Mouse (Mus musculus) adrenal gland (tissue): ENCODE measurements around the gene Rars2.
"Not testable (repeated sequence)": the region's sequence is repeated elsewhere in the genome, so short reads cannot be mapped to it uniquely, and the experiment has no call there.

Source experiments
- intact Hi-C: fragments of 180-260 bp; cut with DNase I; formaldehyde crosslinking; loops from one replicate; pipeline ENCODE4 v1.15.1; 2025
- long read RNA-seq, 2 experiments: library from polyadenylated mRNA; unstranded; transcript quantifications; one replicate each; pipeline ENCODE4 v2.0.0; 2020; ENCODE audit warnings: borderline replicate concordance in 1 of 2; ENCODE audit not compliant: insufficient replicate concordance in 1 of 2

The Rars2 gene
- long read RNA-seq, experiment 1, transcript Rars2-201 (20 exons, 1,868 nt): major isoform, 35 of 50 reads
- long read RNA-seq, experiment 1, partial matches to known transcripts: 6 of 50 reads
- long read RNA-seq, experiment 1, other reads (novel, unspliced or antisense): 7 of 50 reads
- long read RNA-seq, experiment 2, transcript Rars2-201 (20 exons, 1,868 nt): major isoform, 46 of 61 reads
- long read RNA-seq, experiment 2, partial matches to known transcripts: 8 of 61 reads
- long read RNA-seq, experiment 2, other reads (novel, unspliced or antisense): 5 of 61 reads

DNA sequence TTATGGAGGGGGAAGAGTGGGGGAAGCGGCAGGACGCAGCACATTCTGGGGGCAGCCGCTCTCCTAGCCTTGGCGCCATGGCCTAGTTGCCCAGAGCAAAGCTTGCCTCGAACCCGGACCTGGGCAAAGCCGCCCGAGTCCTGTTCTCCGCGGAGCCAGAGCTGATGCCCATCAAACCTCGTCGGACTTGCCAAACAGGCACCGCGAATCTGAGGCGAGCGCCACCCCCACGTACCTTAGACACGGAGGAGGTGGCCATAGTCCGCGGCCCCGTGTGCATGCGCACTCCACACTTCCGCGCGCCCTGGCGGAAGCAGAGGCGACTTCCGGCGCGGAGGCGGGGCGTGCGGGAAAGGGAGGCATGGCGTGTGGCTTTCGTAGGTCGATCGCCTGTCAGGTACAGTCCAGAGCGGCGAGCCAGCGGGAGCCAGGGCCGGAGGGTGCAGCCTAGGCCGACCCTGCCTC, at the start of gene Rars2, which contains the start of gene Orc3:
Gene Rars2, plus strand, starts transcription at position 328 of the 465 bp plus-strand sequence.
Gene Orc3, minus strand, starts transcription at position 315 of the 465 bp plus-strand sequence.
- intact Hi-C loops: no loop called here

- intact Hi-C loops: no loop called here
Observed at GRCm38 (mm10) chr4:34566226-34566625, 48.5 kb upstream of the Rars2 start.

DNA sequence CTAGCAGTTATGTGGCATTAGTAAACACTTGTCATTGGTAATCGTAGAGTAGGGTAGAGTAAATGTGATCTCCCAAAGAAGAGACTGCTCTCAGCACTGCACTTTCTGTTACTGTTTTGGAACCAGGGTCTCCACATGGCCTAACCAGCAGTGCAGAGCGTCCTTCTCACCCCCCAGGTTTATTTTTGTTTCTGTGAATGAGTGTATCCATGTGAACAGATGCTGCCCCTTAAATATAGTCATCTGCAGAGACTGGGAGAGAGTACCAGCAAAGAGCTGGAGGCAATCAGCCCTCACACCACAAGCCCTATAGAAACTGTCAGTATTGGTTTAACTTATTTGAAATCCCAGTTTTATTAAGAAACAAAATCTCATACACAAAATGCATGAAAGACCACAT, 41.9 kb upstream of the Rars2 start:
- intact Hi-C loops: no loop called here

GRCm38 (mm10) chr4:34577028-34577427, 37.7 kb upstream of the Rars2 start:
- intact Hi-C loops: no loop called here

DNA sequence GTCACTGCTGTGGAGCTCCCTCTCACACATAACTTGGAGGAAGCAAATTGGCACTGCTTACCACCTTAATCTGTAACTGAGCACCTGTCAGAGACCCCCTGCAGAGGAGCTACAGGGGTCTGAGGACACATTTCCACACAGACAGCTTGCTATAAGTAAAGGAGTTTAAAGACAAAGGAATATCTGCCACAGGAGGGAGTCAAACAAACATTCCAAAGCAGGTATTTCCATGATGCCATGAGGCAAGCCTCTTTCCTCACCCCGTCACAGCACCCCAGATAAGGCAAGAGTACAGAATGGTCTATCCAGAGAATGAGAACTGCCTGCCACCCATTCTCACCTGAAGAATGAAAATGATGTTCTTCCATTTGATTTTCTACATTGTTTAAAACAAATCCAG, 35.5 kb upstream of the Rars2 start:
- intact Hi-C loops: no loop called here

- intact Hi-C loops: not testable (repeated sequence)
Observed at GRCm38 (mm10) chr4:34581489-34581888, 33.3 kb upstream of the Rars2 start.

DNA sequence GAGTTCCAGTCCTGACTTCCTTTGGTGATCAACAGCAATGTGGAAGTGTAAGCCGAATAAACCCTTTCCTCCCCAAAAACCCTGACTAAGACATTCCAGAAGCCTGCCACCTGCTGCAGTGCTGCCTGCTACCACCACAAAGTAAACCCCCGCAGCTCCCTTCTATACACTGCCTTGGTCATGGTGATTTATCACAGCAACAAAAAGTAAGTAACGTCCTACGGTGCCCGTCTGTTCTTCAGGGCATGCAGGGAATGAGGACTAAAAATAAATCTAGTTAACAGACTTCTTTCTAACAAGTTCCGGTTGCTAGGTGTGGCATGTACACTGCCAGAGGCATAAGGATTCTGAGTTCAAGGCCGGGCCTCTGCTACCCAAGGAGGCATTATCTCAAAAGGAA, 32.8 kb upstream of the Rars2 start:
- intact Hi-C loops: no loop called here

DNA sequence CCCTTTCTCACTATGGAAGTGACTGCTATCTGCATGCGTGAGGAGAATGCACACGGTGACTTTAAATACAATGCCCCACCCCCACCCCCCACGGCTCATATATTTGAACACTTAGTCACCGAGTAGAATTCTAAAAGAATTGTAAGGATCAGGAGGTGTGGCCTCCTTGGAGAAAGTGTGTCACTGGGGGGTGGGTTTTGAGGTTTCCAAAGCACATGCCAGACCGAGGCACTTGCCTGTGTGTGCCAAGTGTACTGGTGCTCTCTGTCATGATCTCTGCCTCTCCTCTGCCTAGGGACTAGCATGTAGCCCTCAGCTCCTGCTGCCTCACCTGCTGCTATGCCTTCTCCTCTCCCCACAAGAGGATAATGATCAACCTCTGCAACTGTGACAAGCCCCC, 32.3 kb upstream of the Rars2 start:
- intact Hi-C loops: no loop called here

- intact Hi-C loops: no loop called here
Observed at GRCm38 (mm10) chr4:34583427-34583826, 31.3 kb upstream of the Rars2 start.

DNA sequence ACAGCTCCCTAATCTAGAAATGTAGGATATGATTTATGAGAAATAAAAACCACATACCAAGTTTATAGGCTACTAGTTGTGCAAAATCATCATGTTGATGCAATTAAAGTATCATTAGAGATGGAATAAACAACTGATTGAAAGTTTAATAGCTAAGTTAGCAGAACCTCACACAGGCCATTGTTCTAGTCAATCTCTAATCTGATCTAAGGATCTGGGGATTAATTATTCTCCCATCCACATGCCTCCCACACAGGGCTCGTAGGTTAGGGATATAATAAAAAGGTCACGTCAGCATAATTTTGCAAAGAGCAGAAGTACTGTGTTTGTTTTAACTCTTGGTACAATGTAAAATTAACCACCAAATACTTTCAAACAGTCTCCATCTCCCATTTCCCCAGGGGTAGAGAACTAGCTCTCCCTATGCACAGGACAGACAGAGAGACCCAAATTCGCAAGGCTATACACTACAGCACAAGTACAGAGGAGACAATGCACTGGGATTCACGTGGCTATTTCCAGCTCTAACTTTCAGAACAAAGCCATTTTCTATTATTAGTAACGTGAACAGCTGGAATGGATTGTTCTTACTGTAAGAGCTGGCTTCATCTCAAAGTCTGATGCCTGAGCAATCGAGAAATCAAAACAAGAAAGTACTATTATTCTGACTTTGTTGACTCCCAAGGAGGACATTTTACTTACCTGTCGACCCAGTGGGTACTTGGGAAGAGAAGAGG, 29.7 kb upstream of the Rars2 start:
- intact Hi-C loops: no loop called here

DNA sequence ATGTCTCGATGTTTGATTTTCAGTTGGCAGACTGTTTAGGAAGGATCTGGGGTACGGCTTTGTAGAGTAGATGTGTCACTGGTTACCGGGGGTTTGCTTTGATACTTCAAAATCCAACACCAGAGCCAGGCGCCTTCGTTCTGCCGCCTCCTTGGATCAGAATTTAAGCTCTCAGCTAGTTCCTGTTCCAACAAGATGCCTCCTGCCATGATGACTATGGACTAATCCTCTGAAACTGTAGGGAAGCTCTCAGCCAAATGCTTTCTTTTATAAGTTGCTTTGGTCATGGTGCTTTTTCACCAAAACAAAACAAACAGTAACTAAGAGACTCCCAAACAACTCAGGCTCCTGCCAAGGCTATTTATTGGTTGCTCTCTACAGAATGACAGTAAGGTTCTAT, 11.6 kb upstream of the Rars2 start:
- intact Hi-C loops: no loop called here

DNA sequence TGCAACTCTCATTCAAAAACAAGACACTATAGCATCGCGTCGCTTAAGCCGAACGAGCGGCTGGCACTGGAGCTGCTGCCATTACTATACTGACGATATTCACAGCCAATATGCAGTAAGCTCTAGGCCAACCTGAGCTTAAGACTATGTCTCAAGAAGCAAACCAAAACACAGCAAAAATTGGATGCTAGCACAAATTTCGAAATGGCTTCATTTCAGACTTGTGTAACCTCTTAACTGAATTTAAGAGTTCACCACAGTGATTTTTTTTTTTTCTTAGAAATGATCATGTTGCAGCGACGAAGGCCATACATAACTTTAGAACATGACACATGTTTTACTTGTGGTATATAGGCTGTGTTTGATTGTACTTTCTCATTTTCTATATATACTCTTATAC, 8.1 kb upstream of the Rars2 start:
- intact Hi-C loops: no loop called here

GRCm38 (mm10) chr4:34613571-34614145, 1.1 kb upstream of the Rars2 start:
- intact Hi-C loops: no loop called here

- intact Hi-C loops: no loop called here
Observed at GRCm38 (mm10) chr4:34615303-34615702, 546 bp downstream of the Rars2 start.

- intact Hi-C loops: no loop called here
Observed at GRCm38 (mm10) chr4:34616146-34616545, 1.4 kb downstream of the Rars2 start.

DNA sequence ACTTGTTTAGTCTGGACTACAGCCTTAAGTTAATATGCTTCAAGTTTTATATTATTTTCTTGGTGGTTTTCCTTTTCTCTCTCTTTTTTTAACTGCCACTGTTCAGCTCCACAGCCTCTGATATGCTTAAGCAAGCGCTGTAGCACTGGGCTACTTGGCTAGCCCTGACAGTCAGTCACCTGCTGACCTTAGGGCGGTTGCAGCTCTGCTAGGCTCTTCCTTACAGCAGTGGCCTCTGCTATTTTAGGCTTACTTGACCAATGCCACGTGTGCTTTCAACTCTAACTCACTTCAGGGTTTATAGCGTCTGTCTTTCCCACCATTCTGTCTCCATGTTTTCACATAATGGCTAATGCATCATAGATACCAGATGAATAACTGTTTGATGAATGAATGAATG, 10.8 kb downstream of the Rars2 start:
- intact Hi-C loops: no loop called here

GRCm38 (mm10) chr4:34626401-34626800, 11.6 kb downstream of the Rars2 start:
- intact Hi-C loops: no loop called here

GRCm38 (mm10) chr4:34629956-34630355, 15.2 kb downstream of the Rars2 start:
- intact Hi-C loops: no loop called here

DNA sequence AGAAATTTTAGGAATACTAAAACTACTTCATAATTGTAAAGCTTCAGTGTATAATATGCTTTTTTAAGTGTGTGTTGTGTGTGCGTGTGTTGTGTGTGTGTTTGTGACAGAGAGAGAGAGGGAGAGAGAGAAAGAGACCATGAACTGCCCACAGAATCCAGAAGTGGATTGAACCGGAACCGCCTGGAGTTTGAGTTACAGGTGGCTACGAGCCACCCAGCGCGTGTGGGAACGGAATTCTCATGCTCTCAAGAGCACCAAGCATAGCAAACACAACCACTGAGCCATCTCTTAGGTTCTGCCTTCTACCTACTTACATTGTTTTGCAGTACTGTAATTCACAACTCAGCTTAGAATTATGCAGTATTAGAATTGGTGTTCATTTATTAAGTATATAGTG, 19.4 kb downstream of the Rars2 start:
- intact Hi-C loops: no loop called here

GRCm38 (mm10) chr4:34636036-34636435, 21.3 kb downstream of the Rars2 start:
- intact Hi-C loops: no loop called here

DNA sequence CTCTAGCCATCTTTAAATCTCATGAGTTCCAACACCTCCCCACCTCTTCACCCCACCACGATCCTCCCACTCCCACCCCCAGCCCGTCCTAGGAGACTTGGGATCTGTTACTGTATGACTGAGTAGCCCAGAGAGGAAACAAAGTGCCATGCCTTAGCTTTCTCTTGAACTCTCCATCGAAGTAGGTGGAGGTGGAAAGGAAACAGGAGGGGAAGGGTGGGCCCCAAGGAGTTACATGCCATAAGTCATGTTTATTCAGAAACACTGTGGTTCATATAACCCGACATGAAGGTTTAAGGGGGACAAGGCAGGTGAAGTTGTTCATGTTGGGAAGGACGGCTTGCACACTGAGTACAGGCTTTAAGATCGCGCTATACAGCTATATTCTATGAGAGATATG, 22.6 kb downstream of the Rars2 start:
- intact Hi-C loops: no loop called here

DNA sequence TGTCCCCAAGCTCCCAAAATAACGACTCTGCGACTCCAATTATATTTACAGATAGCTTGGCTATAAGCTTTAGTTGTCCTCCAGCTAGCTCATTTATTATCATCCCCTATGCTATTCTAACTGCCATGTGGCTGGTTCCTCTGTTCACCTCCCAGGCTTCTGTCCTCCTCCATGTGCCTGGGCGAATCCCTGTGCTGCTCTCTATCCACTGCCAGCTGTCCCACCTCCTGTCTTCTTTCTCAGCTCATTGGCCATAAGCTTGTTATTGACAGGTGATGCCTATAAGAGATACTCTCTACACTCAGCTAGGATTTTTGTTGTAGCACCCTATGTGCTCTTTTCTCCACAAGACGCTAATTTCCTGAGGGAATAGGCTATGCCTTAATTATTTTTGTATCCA, 23.1 kb downstream of the Rars2 start:
- intact Hi-C loops: no loop called here
